Mouse (Mus musculus): ENCODE data around the gene Myct1. TPM values are rescaled to one million over a fixed set of nuclear protein-coding genes. Genes with fewer than 3 reads are reported as not detected.

The Myct1 gene
- total RNA-seq, 2 experiments from 2014 or later, result 0.39 to 0.41 TPM

GRCm38 (mm10) chr10:5604371-5604770, 10.8 kb downstream of the Myct1 start:
- DNase-seq (ENCODE audit: low spot score in 2 of 2), result no peak
- intact Hi-C loops (cut with DNase I), result no loop called here

GRCm38 (mm10) chr10:5608874-5609273, 15.3 kb downstream of the Myct1 start:
- intact Hi-C loops (cut with DNase I), result no loop called here
- no peak for DNase-seq (ENCODE audit: low spot score in 2 of 2)

- intact Hi-C loops (cut with DNase I), result no loop called here
- no peak for DNase-seq (ENCODE audit: low spot score in 2 of 2)
Measured at GRCm38 (mm10) chr10:5615186-5616040, 21.8 kb downstream of the Myct1 start.

GRCm38 (mm10) chr10:5626268-5626667, 32.7 kb downstream of the Myct1 start:
- no peak for DNase-seq (ENCODE audit: low spot score in 2 of 2)
- intact Hi-C loops (cut with DNase I), result no loop called here

GRCm38 (mm10) chr10:5633672-5634200, 40.2 kb downstream of the Myct1 start:
- intact Hi-C loops (cut with DNase I), result loop anchor here (2.0 to 10.0 kb wide), 3 partner anchors 33 to 319 kb away; no protein-coding TSS in a partner anchor
- no peak for DNase-seq (ENCODE audit: low spot score in 2 of 2)

- peak; percentile 16 to 18 for DNase-seq (ENCODE audit: low spot score in 2 of 2)
- intact Hi-C loops (cut with DNase I), result loop anchor here (2.0 to 10.0 kb wide), 2 partner anchors 152 to 320 kb away; no protein-coding TSS in a partner anchor
Measured at GRCm38 (mm10) chr10:5634336-5634735, 40.8 kb downstream of the Myct1 start.

GRCm38 (mm10) chr10:5637322-5637721, 43.7 kb downstream of the Myct1 start:
- DNase-seq (ENCODE audit: low spot score in 2 of 2), result no peak
- intact Hi-C loops (cut with DNase I), result loop anchor here (10.0 kb wide), 1 partner anchor 323 kb away; no protein-coding TSS in a partner anchor

- DNase-seq (ENCODE audit: low spot score in 2 of 2), result no peak
- intact Hi-C loops (cut with DNase I), result loop anchor here (10.0 kb wide), 1 partner anchor 324 kb away; no protein-coding TSS in a partner anchor
Measured at GRCm38 (mm10) chr10:5639112-5639511, 45.5 kb downstream of the Myct1 start, which contains the start of gene Vip. Gene Vip (plus strand): TSS chr10:5639218.

Other genes starting within 250 kb of the Myct1 start
- gene Syne1, start 42.3 kb upstream of the Myct1 start, total RNA-seq (2021), result 100 to 1,000 TPM; 368 to 438 TPM
- 10 to 100 TPM; 57.1 to 63.4 TPM for gene Vip, start 45.4 kb downstream of the Myct1 start, total RNA-seq (2021)
- under 1 TPM; 0.68 to 0.91 TPM for gene Fbxo5, start 211.8 kb downstream of the Myct1 start, total RNA-seq (2021)
- 10 to 100 TPM in 1 of 2 experiments, 1 to 10 TPM in 1; 5.4 to 10.6 TPM for gene Mtrf1l, start 230.1 kb downstream of the Myct1 start, total RNA-seq (2021)